Mouse (Mus musculus): ENCODE data around the gene Hsf2bp. TPM values are rescaled to one million over a fixed set of nuclear protein-coding genes. Genes with fewer than 3 reads are reported as not detected.

Gene Hsf2bp
- polyA plus RNA-seq, 2 experiments: 0.59 to 0.74 TPM

DNA sequence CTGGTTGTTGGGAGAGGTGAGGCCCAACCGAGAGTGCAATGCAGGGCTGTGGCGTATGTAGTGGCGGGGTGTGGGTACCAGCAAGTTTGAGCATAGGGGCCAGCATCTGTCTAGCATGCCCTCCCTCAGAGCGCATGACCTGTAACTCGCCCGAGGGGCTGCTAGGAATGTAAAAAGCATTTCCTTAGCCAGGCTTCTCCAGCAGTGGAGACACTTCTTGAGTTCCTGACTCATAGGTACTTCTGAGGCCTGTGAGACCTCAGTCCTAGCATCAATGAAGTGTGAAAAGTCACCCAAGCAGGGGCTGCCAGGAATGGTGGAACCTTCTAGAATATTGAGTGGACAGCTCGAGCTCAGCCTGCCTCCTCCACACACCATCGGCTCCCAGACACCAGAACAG, 117.8 kb downstream of the Hsf2bp start:
- no peak for TF ChIP-seq POLR2A (IDR thresholded peaks at IDR 0.05; ENCODE audit: borderline replicate concordance, extremely low read depth, insufficient read depth, insufficient read length)
- DNase-seq (ENCODE audit: low spot score) (no peak), ATAC-seq (ENCODE audit: low FRiP score, low read depth) (no peak)
- WGBS: 94% methylated on average over 8 of the region's 8 CpGs
- Histone ChIP-seq H3K9me3 (ENCODE audit: control insufficient read depth, low read length) (no peaks in the 10 kb centered on the region), H3K36me3 (ENCODE audit: control insufficient read depth, insufficient read depth, low read length) (no peaks in the 10 kb centered on the region), H3K4me3 (replicated peaks; ENCODE audit: low read length) (no peak overlapping the region), H3K4me1 (ENCODE audit: control insufficient read depth, insufficient read depth, low read length) (peaks cover 21% of the 10 kb centered on the region), H3K27me3 (ENCODE audit: control insufficient read depth, insufficient read depth, low read length) (no peaks in the 10 kb centered on the region), H3K9ac (ENCODE audit: low read depth, low read length, severe bottlenecking) (no peak overlapping the region), H3K4me2 (replicated peaks; ENCODE audit: low read depth, low read length, severe bottlenecking) (no peak overlapping the region), H3K27ac (replicated peaks; ENCODE audit: low read depth, low read length) (no peak overlapping the region)

- TF ChIP-seq POLR2A (IDR thresholded peaks at IDR 0.05; ENCODE audit: borderline replicate concordance, extremely low read depth, insufficient read depth, insufficient read length): no peak
- DNase-seq (ENCODE audit: low spot score) (no peak), ATAC-seq (ENCODE audit: low FRiP score, low read depth) (no peak)
- H3K27me3 ChIP-seq (ENCODE audit: control insufficient read depth, insufficient read depth, low read length): no peaks in the 10 kb centered on the region
- peaks cover 32% of the 10 kb centered on the region for H3K4me1 ChIP-seq (ENCODE audit: control insufficient read depth, insufficient read depth, low read length)
- no peak overlapping the region for H3K27ac ChIP-seq (replicated peaks; ENCODE audit: low read depth, low read length)
- H3K9me3 ChIP-seq (ENCODE audit: control insufficient read depth, low read length): no peaks in the 10 kb centered on the region
- no peaks in the 10 kb centered on the region for H3K36me3 ChIP-seq (ENCODE audit: control insufficient read depth, insufficient read depth, low read length)
- no peak overlapping the region for H3K4me2 ChIP-seq (replicated peaks; ENCODE audit: low read depth, low read length, severe bottlenecking)
- WGBS: 72% methylated on average over 6 of the region's 6 CpGs
- H3K9ac ChIP-seq (ENCODE audit: low read depth, low read length, severe bottlenecking): no peak overlapping the region
- H3K4me3 ChIP-seq (replicated peaks; ENCODE audit: low read length): no peak overlapping the region
These were observed 119.7 kb downstream of the Hsf2bp start for GRCm38 (mm10) chr17:31916461-31916775.

- 51% methylated on average over 18 of the region's 18 CpGs for WGBS
- H3K9me3 ChIP-seq (ENCODE audit: control insufficient read depth, low read length): no peaks in the 10 kb centered on the region
- DNase-seq (ENCODE audit: low spot score): peak; percentile 22
- H3K4me2 ChIP-seq (replicated peaks; ENCODE audit: low read depth, low read length, severe bottlenecking): no peak overlapping the region
- H3K36me3 ChIP-seq (ENCODE audit: control insufficient read depth, insufficient read depth, low read length): no peaks in the 10 kb centered on the region
- no peak overlapping the region for H3K27ac ChIP-seq (replicated peaks; ENCODE audit: low read depth, low read length)
- TF ChIP-seq POLR2A (IDR thresholded peaks at IDR 0.05; ENCODE audit: borderline replicate concordance, extremely low read depth, insufficient read depth, insufficient read length): no peak
- no peak overlapping the region for H3K9ac ChIP-seq (ENCODE audit: low read depth, low read length, severe bottlenecking)
- H3K4me3 ChIP-seq (replicated peaks; ENCODE audit: low read length): no peak overlapping the region
- no peaks in the 10 kb centered on the region for H3K27me3 ChIP-seq (ENCODE audit: control insufficient read depth, insufficient read depth, low read length)
- H3K4me1 ChIP-seq (ENCODE audit: control insufficient read depth, insufficient read depth, low read length): peaks cover 30% of the 10 kb centered on the region
- peak; percentile 66 for ATAC-seq (ENCODE audit: low FRiP score, low read depth)
These were observed 120.2 kb downstream of the Hsf2bp start for GRCm38 (mm10) chr17:31915756-31916460.

GRCm38 (mm10) chr17:31914323-31914722, 121.8 kb downstream of the Hsf2bp start:
- H3K4me1 ChIP-seq (ENCODE audit: control insufficient read depth, insufficient read depth, low read length): peaks cover 23% of the 10 kb centered on the region
- H3K27me3 ChIP-seq (ENCODE audit: control insufficient read depth, insufficient read depth, low read length): no peaks in the 10 kb centered on the region
- no peaks in the 10 kb centered on the region for H3K9me3 ChIP-seq (ENCODE audit: control insufficient read depth, low read length)
- H3K4me2 ChIP-seq (replicated peaks; ENCODE audit: low read depth, low read length, severe bottlenecking): no peak overlapping the region
- no peak for TF ChIP-seq POLR2A (IDR thresholded peaks at IDR 0.05; ENCODE audit: borderline replicate concordance, extremely low read depth, insufficient read depth, insufficient read length)
- no peak for DNase-seq (ENCODE audit: low spot score)
- H3K9ac ChIP-seq (ENCODE audit: low read depth, low read length, severe bottlenecking): no peak overlapping the region
- no peak overlapping the region for H3K4me3 ChIP-seq (replicated peaks; ENCODE audit: low read length)
- no peak overlapping the region for H3K27ac ChIP-seq (replicated peaks; ENCODE audit: low read depth, low read length)
- WGBS: 92% methylated on average over 5 of the region's 5 CpGs
- ATAC-seq (ENCODE audit: low FRiP score, low read depth): no peak
- H3K36me3 ChIP-seq (ENCODE audit: control insufficient read depth, insufficient read depth, low read length): no peaks in the 10 kb centered on the region

DNA sequence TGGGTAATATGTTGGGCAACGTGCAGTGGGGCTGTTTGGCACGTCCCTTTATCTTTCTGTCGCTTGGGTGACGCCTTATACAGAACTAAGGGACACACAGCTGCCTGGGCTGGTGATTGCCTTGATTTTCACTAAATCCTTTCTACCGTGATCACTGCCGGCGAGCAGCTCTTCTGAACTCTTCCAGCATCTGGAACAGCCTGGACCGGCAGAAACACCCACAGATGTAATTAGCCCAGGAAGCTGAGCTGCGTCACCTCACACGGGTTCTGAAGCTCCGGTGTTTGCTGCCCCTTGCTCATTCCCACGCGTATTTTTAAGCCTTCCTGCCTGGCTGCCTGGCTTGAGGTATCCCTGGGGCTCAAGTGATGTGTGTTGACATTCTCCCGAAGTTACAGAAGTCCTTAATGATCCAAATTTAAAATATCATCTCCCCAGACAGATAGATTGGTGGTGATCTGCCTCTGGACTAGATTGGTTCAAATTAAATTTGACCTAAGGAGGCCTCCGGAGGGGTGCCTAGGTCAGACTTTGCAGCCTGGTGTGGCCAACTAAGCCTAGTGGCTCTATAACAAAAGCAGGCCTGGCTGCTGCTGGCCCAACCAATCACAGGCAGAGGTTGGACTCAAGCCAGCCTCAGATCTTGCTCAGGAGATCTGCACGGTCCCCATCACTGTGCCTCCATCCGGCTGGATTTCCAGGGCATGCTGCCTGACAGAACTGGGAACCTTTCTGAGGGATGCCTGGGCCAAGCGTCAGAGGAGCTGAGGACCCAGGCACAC, 123.1 kb downstream of the Hsf2bp start:
- no peaks in the 10 kb centered on the region for H3K27me3 ChIP-seq (ENCODE audit: control insufficient read depth, insufficient read depth, low read length)
- no peak for TF ChIP-seq POLR2A (IDR thresholded peaks at IDR 0.05; ENCODE audit: borderline replicate concordance, extremely low read depth, insufficient read depth, insufficient read length)
- peaks cover 23% of the 10 kb centered on the region for H3K4me1 ChIP-seq (ENCODE audit: control insufficient read depth, insufficient read depth, low read length)
- no peak overlapping the region for H3K27ac ChIP-seq (replicated peaks; ENCODE audit: low read depth, low read length)
- H3K9me3 ChIP-seq (ENCODE audit: control insufficient read depth, low read length): no peaks in the 10 kb centered on the region
- DNase-seq (ENCODE audit: low spot score) (peak; percentile 24), ATAC-seq (ENCODE audit: low FRiP score, low read depth) (no peak; the same call in 1 of the 2 replicates)
- H3K9ac ChIP-seq (ENCODE audit: low read depth, low read length, severe bottlenecking): no peak overlapping the region
- H3K36me3 ChIP-seq (ENCODE audit: control insufficient read depth, insufficient read depth, low read length): no peaks in the 10 kb centered on the region
- H3K4me3 ChIP-seq (replicated peaks; ENCODE audit: low read length): no peak overlapping the region
- H3K4me2 ChIP-seq (replicated peaks; ENCODE audit: low read depth, low read length, severe bottlenecking): no peak overlapping the region
- WGBS: 38% methylated on average over 18 of the region's 18 CpGs

Data from limb, embryonic 14.5 days (tissue).